Mouse (Mus musculus): ENCODE measurements around the gene Ankrd13a.
A peak's percentile ranks its signal among the peaks of the same experiment; 100 is the strongest.
"Not testable (repeated sequence)": the region's sequence is repeated elsewhere in the genome, so short reads cannot be mapped to it uniquely, and the experiment has no call there.

The Ankrd13a gene

DNA sequence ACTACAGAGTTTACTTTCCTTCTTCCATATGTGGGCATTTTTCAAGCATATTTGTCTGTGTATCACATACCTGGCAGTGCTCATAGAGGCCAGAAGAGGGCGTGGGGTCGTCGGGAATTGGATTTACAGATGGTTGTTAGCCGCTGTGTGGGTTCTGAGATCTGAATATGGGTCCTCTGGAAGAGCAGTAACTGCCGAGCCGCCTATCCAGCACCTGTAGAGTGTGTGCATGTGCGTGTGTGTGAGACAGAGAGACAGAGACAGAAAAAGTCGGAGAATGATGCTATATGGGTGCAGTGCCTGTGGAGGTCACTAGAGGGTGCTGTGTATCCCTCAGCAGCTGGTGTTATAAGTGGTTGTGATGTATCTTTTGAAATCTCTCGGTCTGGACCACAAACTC is 49.7 kb downstream of the Ankrd13a start:
- DNase-seq (ENCODE audit: extremely low read depth, low read depth), result peak; percentile 55

DNA sequence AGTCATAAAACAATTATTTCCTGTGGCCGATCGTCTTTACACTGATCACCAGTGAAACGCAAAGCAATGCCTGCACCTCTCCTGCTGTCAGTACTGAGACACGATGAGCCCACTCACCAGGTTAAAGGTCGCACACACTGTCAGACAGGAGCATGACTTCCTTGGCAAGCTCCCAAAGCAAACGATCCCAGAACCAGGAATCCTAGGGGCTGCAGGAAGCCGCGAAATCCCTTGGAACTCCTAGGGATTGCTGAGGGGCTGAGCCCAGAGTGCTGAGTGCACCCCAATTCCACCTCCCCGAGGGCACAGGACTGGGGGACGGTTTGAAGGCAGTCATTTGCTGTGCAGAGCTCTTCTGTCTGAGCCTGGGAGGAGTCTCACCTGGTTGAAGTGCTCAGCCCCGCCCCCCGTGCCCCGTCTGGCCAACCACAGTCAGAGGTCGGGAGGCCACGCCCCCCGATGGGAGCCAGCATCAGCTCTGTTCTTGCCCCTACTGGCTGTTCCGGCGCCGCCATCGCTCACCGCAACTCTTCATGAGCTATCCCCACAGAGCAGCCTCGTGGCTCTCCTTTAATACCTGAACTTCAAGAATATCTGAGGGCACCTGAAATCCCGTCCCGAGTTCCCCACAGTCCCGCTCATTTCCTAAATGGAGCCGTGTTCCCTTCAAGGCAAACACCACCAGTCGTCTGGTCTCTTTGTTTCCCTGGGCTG is 51.7 kb downstream of the Ankrd13a start:
- peak; percentile 84 for DNase-seq (ENCODE audit: extremely low read depth, low read depth)

DNA sequence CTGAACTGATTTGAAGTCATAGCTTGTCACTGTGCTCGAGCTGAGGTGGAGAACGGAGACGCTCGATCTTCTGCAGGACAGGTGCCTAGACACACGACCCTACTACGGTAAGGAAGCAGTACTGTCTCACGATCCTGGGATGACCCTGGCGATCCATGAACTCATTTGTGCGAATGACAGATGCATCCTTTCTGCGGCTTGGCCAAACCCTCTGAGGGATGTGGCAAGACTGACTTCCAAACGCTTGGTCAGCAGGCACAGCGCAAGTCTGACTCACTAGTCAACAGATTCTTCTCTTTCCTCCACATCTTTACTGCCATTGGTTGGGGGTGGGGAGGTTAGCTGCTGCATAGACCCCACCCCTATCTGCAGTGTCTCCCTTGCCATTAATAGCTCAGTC is 53.0 kb downstream of the Ankrd13a start:
- no peak for DNase-seq (ENCODE audit: extremely low read depth, low read depth)

DNA sequence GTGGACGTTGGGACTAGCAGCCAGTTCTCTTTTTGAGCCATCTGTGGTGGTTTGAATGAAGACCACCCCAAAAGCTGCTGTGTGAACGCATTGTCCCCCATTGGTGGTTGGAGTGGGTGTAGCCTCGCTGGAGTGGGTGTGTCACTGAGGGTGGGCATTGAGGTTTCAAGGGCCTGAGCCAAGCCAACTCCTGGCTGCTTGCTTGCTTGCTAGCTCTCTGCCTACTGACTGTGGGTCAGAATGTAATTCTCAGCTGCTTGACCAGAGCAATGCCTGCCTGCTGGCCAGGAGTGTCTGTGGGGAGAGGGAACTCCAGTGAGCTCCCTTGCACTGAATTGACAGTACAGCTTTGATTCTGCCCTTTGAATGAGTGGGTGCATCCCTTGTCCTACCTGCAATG is 55.3 kb downstream of the Ankrd13a start:
- no peak for DNase-seq (ENCODE audit: extremely low read depth, low read depth)

DNA sequence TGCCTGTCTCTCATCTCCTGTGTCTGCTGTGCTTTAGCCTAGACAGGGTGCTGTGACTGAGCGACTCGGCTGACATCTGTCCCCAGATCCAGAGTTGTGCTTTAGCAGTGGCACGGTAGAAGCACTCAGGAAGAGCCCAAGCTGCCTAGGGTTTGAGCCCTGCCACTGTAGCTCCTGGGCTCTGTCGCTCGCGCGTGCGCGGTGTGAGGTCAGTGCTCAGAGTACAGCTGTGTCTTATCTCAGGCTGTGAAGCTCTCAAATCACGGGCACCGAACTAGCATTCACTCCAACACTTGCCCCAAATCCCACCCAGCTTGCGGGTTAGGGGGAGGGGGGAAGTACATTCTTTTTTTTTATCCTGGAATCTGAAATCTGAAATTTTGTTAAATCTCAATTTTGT is 62.4 kb downstream of the Ankrd13a start:
- DNase-seq (ENCODE audit: extremely low read depth, low read depth), result no peak

DNA sequence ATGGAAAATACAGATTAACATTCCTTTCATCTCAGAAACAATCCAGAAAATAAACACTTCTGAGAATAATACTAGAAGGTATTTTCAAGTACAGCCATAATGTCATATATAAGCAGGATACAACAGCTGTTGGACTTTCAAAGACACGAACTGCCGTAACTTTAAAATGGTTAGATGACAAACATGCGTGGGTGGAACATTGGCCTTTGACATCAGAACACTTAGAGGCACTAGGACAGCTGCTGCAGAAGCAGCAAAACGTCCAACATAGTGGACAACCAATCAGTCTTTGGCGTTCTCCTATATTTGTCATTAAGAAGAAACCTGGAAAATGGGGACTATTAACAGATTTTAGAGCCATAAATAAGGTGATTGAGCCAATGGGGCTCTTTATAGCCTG is 66.0 kb downstream of the Ankrd13a start:
- not testable (repeated sequence) for DNase-seq (ENCODE audit: extremely low read depth, low read depth)

DNA sequence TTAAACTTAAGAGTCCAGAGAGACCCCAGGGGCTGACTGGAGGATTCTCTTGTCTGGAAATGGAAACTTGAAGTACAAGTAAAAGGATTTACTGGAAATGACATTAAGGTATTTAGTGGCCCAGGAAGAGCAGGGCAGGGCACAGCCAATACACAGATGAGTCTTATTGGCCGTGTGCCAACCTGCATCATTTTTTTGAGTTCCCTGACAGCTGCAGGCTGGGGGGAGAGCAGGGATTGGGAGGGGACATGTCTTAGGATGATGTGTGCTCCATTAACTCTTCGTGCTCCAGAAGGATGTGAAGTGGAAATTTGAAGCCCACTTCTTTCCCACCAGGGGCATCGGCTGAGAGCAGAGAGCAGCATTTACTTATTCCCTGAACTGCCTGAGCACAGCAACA is 67.7 kb downstream of the Ankrd13a start:
- not testable (repeated sequence) for DNase-seq (ENCODE audit: extremely low read depth, low read depth)

DNA sequence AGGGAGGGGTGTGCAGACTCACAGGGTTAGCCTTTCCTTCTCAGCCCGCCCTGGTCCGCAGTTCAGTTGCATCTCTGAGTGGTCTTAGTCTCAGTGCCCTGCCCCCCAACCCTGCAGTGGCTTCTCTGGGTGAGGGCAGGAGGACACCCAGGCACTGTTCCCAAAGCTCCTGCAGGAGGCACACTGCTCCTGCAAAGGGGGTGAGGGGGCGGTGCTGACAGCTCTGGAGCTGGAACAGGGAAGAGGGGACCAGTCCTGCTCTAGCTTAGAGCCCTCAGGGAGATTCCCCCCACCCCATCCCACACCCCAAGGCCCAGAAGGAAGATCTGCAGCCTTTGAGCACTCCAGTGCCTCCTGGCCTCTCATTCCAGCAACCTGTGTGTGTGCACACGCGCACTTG is 68.2 kb downstream of the Ankrd13a start:
- DNase-seq (ENCODE audit: extremely low read depth, low read depth), result no peak

DNA sequence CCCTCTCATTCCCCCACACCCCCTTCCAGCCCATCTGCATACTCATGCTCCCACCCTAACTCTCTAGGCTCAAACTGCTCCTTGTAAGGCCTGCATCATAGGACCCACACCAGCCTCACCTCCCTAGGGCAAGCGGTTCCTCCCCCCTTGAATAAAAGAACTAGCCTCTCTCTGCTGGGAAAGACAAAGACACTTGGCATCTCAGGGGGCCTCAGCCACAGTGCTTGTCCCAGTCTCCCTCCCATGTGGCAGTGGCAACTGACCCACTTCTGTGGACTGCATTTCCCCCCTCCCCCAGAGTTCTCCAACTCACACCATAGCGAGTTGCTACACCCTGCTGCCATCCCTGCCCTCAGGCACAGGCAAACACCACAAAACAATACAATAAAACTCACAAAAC is 69.9 kb downstream of the Ankrd13a start:
- not testable (repeated sequence) for DNase-seq (ENCODE audit: extremely low read depth, low read depth)

DNA sequence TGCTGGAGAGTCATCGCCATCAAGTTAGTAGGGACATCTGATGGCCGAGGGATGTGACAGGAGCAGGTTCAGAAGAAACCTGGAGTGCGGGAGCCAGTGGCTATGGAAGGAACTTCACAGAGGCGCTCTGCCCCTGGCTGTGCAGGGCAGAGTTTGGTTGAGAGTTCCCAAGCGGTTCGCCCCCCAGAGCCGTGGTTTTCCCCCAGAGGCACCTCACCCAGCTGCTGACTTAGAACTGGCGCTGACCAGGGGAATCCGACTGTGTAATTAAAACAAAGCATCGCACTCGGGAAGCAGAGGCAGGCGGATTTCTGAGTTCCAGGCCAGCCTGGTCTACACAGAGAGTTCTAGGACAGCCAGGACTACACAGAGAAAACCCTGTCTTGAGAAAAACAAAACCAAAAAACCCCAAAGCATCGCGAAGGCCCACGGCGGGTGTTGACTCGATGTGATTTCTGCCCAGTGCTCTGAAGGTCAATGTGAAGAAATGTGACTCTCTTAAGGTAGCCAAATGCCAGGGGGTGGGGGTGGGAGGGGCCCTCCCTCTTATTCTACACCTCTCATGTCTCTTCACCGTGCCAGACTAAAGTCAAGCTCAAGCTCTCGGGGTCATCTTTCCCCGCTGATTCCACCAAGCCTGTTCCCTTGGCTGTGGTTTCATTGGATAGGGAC is 77.2 kb downstream of the Ankrd13a start:
- DNase-seq (ENCODE audit: extremely low read depth, low read depth), result no peak

DNA sequence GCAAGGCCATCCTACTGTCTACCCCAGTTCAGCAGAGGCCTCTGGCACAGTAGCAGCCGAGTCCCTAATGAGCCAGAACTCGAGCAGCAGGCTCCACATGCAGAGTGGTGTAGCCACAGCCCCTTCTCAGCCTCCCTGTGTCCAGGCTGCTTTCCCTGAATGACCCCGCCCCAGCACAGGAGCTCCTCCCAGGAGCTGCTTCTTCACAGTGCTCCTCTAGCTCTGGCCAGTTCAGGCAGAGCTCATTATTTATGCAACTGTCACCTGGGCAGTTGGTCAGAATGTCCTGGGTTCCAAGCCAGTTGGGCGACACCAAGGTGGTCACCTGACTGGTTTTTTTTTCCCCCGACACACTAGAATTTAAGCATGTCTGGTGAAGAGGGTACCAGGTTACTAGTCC is 78.9 kb downstream of the Ankrd13a start, which contains the start of gene 4930519G04Rik:
4930519G04Rik (plus strand) TSS at position 301 of the 400 bp plus-strand sequence.
- not testable (repeated sequence) for DNase-seq (ENCODE audit: extremely low read depth, low read depth)
